Mouse (Mus musculus) hindbrain, embryonic 11.5 days (tissue): Measurements from ENCODE around the gene Ltc4s. TPM values are rescaled to one million over a fixed set of nuclear protein-coding genes. Genes with fewer than 3 reads are reported as not detected.

Experiments
- ATAC-seq: fragments of 200-750 bp; cut with Nextera tagmentation; 2 replicates; pipeline ENCODE4 v1.8.0; 2017; ENCODE audit warnings: mild to moderate bottlenecking, moderate TSS enrichment, moderate library complexity; ENCODE audit not compliant: low FRiP score
- DNase-seq: peaks from one replicate; pipeline ENCODE4 v3.0.0-alpha.2; 2015; ENCODE audit warnings: low spot score
- H3K27ac ChIP-seq: fragments of 300-500 bp; sonication (generic); 2 replicates; pipeline ENCODE4 v1.5.1; 2014; ENCODE audit warnings: mild to moderate bottlenecking, low read depth, low read length
- H3K27me3 ChIP-seq: fragments of 300-500 bp; sonication (generic); 2 replicates; pipeline ENCODE4 v1.6.1; 2014; ENCODE audit warnings: mild to moderate bottlenecking, low read length, moderate library complexity, mixed read lengths; ENCODE audit not compliant: control insufficient read depth, insufficient read depth
- H3K36me3 ChIP-seq: fragments of 300-500 bp; sonication (generic); 2 replicates; pipeline ENCODE4 v1.6.1; 2014; ENCODE audit warnings: mild to moderate bottlenecking, low read length, moderate library complexity, mixed read lengths; ENCODE audit not compliant: control insufficient read depth, insufficient read depth
- H3K4me1 ChIP-seq: fragments of 300-500 bp; sonication (generic); replicated peaks from 2 replicates; pipeline ENCODE4 v1.6.1; 2014; ENCODE audit warnings: low read length, mixed read lengths; ENCODE audit not compliant: control insufficient read depth, insufficient read depth
- H3K4me2 ChIP-seq: fragments of 300-500 bp; sonication (generic); replicated peaks from 2 replicates; pipeline ENCODE4 v1.6.1; 2014; ENCODE audit warnings: mild to moderate bottlenecking, low read depth, low read length
- H3K4me3 ChIP-seq: fragments of 300-500 bp; sonication (generic); 2 replicates; pipeline ENCODE4 v1.5.1; 2014; ENCODE audit warnings: low read depth, low read length
- H3K9ac ChIP-seq: fragments of 300-500 bp; sonication (generic); 2 replicates; pipeline ENCODE4 v1.6.1; 2014; ENCODE audit warnings: low read depth, low read length
- H3K9me3 ChIP-seq: fragments of 300-500 bp; sonication (generic); 2 replicates; pipeline ENCODE4 v1.6.1; 2016; ENCODE audit warnings: low read length; ENCODE audit not compliant: control insufficient read depth
- WGBS: fragments of 180-500 bp; shearing (Covaris S2); extraction: QIAGEN DNeasy Blood & Tissue Kit; methylation state at CpG from one replicate; pipeline ENCODE4 v1.1.7; 2014; 5-methylcytosine and 5-hydroxymethylcytosine counted together
- polyA plus RNA-seq: library from polyadenylated mRNA; unstranded; fragments of >200 nt; fragmentation: Nextera tagmentation; extraction: Ambion mirVana; gene quantifications from 2 replicates; pipeline ENCODE4 v1.2.1, GENCODE M21; 2014

Ltc4s gene
- polyA plus RNA-seq, 1 experiment from 2014 or later, result 0.94 TPM

- no peaks in the 10 kb centered on the region for H3K9me3 ChIP-seq
- no peaks in the 10 kb centered on the region for H3K27me3 ChIP-seq
- H3K27ac ChIP-seq, result no peak overlapping the region
- ATAC-seq (no peak), DNase-seq (no peak)
- no peak overlapping the region for H3K9ac ChIP-seq
- H3K4me1 ChIP-seq, result no peaks in the 10 kb centered on the region
- WGBS, result 71% methylated on average over 11 of the region's 11 CpGs
- H3K4me2 ChIP-seq, result no peak overlapping the region
- H3K4me3 ChIP-seq, result no peak overlapping the region
- no peaks in the 10 kb centered on the region for H3K36me3 ChIP-seq
Observed at GRCm38 (mm10) chr11:50212848-50213758, 25.3 kb downstream of the Ltc4s start.

DNA sequence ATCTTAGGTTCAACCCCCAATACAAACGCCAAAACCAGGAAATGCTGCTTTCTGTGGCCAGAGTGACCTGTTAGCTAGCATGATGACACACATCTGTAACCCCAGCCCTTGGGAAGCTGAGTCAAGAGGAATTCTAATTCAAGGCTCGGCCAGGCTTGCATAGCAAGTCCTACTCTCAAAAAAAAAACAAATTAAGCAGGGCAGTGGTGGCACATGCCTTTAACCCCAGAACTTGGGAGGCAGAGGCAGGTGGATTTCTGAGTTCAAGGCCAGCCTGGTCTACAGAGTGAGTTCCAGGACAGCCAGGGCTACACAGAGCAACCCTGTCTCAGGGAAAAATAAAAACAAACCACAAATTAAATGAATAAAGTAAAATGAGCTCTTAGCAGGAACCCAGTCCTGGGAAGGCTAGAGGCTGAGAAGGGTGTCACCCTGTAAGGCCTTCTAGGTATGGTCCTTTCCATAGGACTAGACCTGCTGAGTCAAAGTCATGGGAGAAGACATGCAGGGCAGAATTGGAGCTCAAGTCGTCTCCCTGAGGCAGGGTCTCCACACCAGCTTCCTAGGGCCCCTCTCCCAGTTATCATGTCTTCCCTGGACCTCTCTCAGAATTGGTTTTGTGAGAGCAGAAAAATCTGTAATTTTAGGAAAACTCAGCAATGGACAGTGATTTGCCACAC lies 26.2 kb downstream of the Ltc4s start:
- H3K27me3 ChIP-seq, result no peaks in the 10 kb centered on the region
- ATAC-seq (no peak), DNase-seq (no peak)
- H3K27ac ChIP-seq, result no peak overlapping the region
- no peak overlapping the region for H3K4me3 ChIP-seq
- 0 out of 2 replicates have a peak, but pooled peaks cover 1% of the 10 kb centered on the region for H3K36me3 ChIP-seq
- H3K9me3 ChIP-seq, result no peaks in the 10 kb centered on the region
- H3K4me1 ChIP-seq, result no peaks in the 10 kb centered on the region
- H3K4me2 ChIP-seq, result no peak overlapping the region
- no peak overlapping the region for H3K9ac ChIP-seq
- WGBS, result 70% methylated on average over 3 of the region's 3 CpGs

DNA sequence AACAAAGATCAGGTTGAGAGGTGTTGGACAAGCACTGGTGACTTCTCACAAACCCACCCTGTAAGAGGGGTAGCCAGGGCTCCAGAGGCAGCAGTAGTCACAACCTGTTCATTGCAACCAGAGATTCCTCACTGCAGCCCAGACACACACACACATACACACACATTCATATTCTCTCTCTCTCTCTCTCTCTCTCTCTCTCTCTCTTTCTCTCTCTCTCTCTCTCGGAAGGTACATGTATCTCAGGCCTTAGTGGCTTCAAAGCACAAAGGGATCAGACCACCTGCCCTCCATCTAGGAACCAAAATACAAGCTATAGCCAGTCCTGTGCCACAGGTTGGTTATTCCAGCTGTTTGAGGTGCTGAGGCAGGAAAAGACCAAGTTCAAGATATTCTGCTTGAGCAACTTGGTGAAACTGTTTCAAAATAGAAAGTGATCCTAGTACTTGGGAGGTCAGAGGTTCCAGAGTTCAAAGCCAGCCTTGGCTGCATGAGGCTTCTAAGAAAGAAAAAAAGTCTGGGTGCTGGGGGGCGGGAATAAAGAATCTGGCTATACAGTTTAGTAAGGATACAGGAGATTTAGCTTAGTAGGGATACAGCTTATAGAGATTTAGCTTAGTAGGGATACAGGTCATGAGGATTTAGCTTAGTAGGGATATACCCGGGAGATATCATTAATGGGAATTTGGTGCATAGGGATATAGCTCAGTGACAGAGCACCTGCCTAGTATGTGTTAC lies 26.9 kb downstream of the Ltc4s start:
- DNase-seq (no peak), ATAC-seq (no peak)
- Histone ChIP-seq H3K4me2 (peak overlapping the region; percentile 56; the same call in 1 of the 2 replicates), H3K9me3 (no peaks in the 10 kb centered on the region), H3K4me3 (no peak overlapping the region), H3K4me1 (no peaks in the 10 kb centered on the region), H3K27ac (0 out of 2 replicates have a peak overlapping the region, but pooled peaks have one; percentile 96), H3K9ac (no peak overlapping the region), H3K36me3 (0 out of 2 replicates have a peak, but pooled peaks cover 4% of the 10 kb centered on the region), H3K27me3 (no peaks in the 10 kb centered on the region)
- WGBS, result 91% methylated on average over 3 of the region's 3 CpGs

DNA sequence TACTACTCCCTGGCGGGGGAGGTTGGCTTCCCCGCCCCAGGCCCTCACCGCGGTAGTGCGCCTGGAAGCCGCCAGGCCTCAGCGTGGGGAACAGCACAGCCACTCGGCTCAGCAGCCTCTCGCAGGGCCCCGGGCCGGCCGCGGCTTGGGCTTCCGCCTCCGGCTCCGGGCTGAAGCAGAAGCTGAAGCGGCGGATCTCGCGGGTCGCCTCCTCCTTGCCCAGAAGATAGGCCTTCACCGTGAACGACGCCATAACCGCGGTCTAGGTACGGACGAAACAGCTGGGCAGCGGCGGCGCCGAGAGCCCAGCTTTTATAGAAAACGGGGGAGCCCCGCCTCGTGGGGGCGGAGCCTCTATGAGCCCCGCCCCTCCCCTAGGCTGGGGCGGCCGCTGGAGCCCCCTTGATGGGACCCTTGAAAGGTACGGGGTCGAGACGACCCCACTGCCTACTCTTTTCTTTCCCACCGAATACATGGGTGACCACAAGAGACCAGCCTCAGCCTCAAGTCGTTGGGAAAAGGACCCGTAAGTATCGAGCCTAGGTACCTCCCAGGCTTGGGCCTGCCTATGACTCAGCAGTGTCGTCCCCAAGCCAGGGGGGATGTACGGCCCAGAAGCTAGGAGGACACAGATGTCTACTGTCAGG lies 27.8 kb downstream of the Ltc4s start, which contains the start of the genes Sqstm1 and Mgat4b:
Sqstm1 (minus strand) TSS at position 323 of the 647 bp plus-strand sequence.
Mgat4b (plus strand) TSS at position 386 of the 647 bp plus-strand sequence.
- under 1% methylated on average over 46 of the region's 48 CpGs for WGBS
- peak within 1 kb of the TSS; percentile 92 for H3K9ac ChIP-seq
- H3K4me3 ChIP-seq, result peak within 1 kb of the TSS; percentile 91
- H3K9me3 ChIP-seq, result no peaks in the 10 kb centered on the region
- H3K4me1 ChIP-seq, result no peaks in the 10 kb centered on the region
- ATAC-seq, result peak; percentile 83
- H3K27ac ChIP-seq, result peak within 1 kb of the TSS; percentile 96
- H3K36me3 ChIP-seq, result 0 out of 2 replicates have a peak, but pooled peaks cover 4% of the 10 kb centered on the region
- no peaks in the 10 kb centered on the region for H3K27me3 ChIP-seq
- peak within 1 kb of the TSS; percentile 56 for H3K4me2 ChIP-seq
- DNase-seq, result peak; percentile 88

DNA sequence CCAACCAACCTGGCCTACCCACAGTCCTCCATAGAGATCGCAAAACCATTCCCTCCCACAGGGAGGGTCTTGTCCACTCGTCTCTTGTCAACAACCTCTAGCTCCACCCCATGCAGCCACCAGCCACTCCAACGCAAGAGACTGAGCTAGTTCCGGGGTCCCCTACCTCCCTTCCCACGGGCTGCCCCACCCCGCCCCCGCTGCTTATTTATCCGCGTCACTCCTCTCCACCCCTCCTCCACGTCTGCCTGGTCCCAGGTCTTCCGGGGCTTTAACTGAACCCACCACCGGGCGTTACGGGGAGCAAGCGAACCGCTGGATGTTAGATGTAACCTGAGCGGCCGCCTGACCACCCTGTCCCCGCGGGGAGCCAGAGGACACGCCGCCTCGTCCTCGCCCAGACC lies 28.3 kb downstream of the Ltc4s start:
- ATAC-seq, result peak; percentile 94

GRCm38 (mm10) chr11:50208039-50208438 lies 30.4 kb downstream of the Ltc4s start:
- no peak overlapping the region for H3K4me2 ChIP-seq
- no peaks in the 10 kb centered on the region for H3K27me3 ChIP-seq
- peaks cover 19% of the 10 kb centered on the region for H3K36me3 ChIP-seq
- H3K4me1 ChIP-seq, result no peaks in the 10 kb centered on the region
- H3K9ac ChIP-seq, result no peak overlapping the region
- H3K9me3 ChIP-seq, result no peaks in the 10 kb centered on the region
- ATAC-seq (no peak), DNase-seq (no peak)
- 96% methylated on average over 5 of the region's 5 CpGs for WGBS
- H3K27ac ChIP-seq, result no peak overlapping the region
- H3K4me3 ChIP-seq, result no peak overlapping the region

More for the DNA sequence above, 28.3 kb downstream of the Ltc4s start:
- no peaks in the 10 kb centered on the region for H3K9me3 ChIP-seq
- peak; percentile 90 for DNase-seq
- H3K4me1 ChIP-seq, result no peaks in the 10 kb centered on the region
- H3K4me2 ChIP-seq, result peak overlapping the region; percentile 56
- H3K9ac ChIP-seq, result peak overlapping the region; percentile 92
- peaks cover 9% of the 10 kb centered on the region for H3K36me3 ChIP-seq
- peak overlapping the region; percentile 91 for H3K4me3 ChIP-seq
- H3K27ac ChIP-seq, result peak overlapping the region; percentile 96
- WGBS, result under 1% methylated on average over 24 of the region's 24 CpGs
- no peaks in the 10 kb centered on the region for H3K27me3 ChIP-seq

DNA sequence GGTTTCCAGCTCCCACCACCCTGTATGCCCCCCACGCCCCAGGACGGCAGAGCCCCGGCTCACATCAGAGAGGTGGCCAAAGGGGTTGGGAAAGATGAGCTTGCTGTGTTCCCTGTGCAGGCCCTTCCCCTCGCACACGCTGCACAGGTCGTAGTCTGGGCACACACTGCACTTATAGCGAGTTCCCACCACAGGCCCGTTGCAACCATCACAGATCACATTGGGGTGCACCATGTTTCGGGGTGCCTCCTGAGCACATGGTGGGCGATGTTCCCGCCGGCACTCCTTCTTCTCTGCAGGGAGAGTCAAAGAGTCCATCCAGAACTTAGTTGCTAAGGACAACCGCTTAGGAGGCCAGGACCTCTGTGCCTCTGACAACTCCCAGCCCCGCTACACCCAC lies 31.1 kb downstream of the Ltc4s start:
- Histone ChIP-seq H3K4me1 (no peaks in the 10 kb centered on the region), H3K27ac (no peak overlapping the region), H3K4me3 (no peak overlapping the region), H3K27me3 (no peaks in the 10 kb centered on the region), H3K9ac (no peak overlapping the region), H3K4me2 (no peak overlapping the region), H3K36me3 (peaks cover 21% of the 10 kb centered on the region), H3K9me3 (no peaks in the 10 kb centered on the region)
- WGBS, result 96% methylated on average over 14 of the region's 14 CpGs
- ATAC-seq (no peak), DNase-seq (no peak)

GRCm38 (mm10) chr11:50206037-50206436 lies 32.4 kb downstream of the Ltc4s start:
- Histone ChIP-seq H3K36me3 (peaks cover 23% of the 10 kb centered on the region), H3K27ac (no peak overlapping the region)

More at GRCm38 (mm10) chr11:50206037-50206436, 32.4 kb downstream of the Ltc4s start:
- Histone ChIP-seq H3K4me2 (no peak overlapping the region), H3K9ac (no peak overlapping the region), H3K4me3 (no peak overlapping the region), H3K4me1 (no peaks in the 10 kb centered on the region), H3K27me3 (no peaks in the 10 kb centered on the region), H3K9me3 (no peaks in the 10 kb centered on the region)
- ATAC-seq (no peak), DNase-seq (no peak)
- WGBS, result 98% methylated on average over 2 of the region's 2 CpGs
